Mouse (Mus musculus) heart, adult 2 months (tissue): ENCODE measurements around the gene Smndc1.

Experiments used
- CTCF ChIP-seq: fragments of 200-600 bp; IDR thresholded peaks from 2 replicates; pipeline ENCODE4 v1.8.1; 2022; ENCODE audit warnings: antibody characterized with exemption, mild to moderate bottlenecking, moderate library complexity
- POLR2A ChIP-seq: fragments of 200-500 bp; IDR thresholded peaks from 2 replicates; pipeline ENCODE4 v1.6.1; 2011; ENCODE audit warnings: mild to moderate bottlenecking, low read depth, low read length, control low read depth; ENCODE audit not compliant: insufficient read depth

GRCm38 (mm10) chr19:53425824-53426223 lies 35.4 kb upstream of the Smndc1 start:
- TF ChIP-seq POLR2A (no peak), CTCF (no peak)
